In the genomic region with DNA sequence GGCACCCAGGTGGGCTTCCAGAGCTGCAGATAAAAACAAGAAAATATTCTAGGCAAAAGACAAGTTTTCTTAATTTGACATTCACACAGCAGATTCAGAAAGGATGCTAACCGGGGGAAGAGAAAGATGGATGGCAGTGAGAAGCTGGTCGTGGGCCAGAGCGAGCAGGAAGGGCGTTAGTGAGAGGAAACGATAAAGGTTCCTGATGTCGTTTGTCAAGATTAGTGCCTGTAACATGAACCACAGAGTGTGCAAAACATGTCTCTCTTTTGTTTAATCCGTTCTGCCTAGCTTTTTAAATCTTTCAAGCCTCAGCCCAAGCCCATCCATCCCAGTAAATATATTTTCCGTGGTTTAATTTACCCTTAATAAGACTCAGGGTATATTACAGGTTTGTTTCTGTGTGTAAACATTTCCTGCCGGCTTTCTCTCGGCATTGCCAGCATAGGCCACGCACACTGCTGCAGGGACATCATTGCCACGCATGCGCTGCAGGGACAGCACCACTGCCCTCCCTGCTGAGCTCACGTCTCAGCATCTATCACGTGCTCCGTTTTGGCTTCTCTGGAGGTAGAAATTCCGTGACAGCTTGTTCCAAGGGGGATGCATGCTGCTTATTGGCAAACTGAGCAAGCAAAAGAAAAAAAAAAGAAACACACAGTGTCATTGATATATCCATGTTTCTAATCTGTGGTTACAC, we compare ENCODE assay signal across 9 mouse cellular contexts.
A peak's percentile ranks its signal among the peaks of the same experiment; 100 is the strongest.
DNase-seq lines count a peak whose midpoint lies in the region; ATAC-seq and TF ChIP-seq lines count a peak whose summit lies in the region.
"Had no signal": no experiment of that assay in that cellular context is flagged by ENCODE, and none has a peak within 500 bp of the region (broad histone marks: within the 10 kb centered on the region; RNA-seq: fewer than 3 reads in every experiment).

No protein-coding gene starts in this region.

- H3K9me3 ChIP-seq in forebrain, embryonic 16.5 days (ENCODE audit: control insufficient read depth, low read length), result no peaks in the 10 kb centered on the region
- H3K9me3 ChIP-seq in kidney, postnatal 0 days (replicated peaks; ENCODE audit: low read length), result no peaks in the 10 kb centered on the region
- no peaks in the 10 kb centered on the region for H3K9me3 ChIP-seq in liver, embryonic 15.5 days (replicated peaks)
- H3K9me3 ChIP-seq: embryonic facial prominence, embryonic 12.5 days had no signal

- peak; percentile 62 for ATAC-seq in forebrain, embryonic 16.5 days
- ATAC-seq in kidney, postnatal 0 days (replicated peaks; ENCODE audit: low FRiP score, low read depth), result no peak
- no peak for ATAC-seq in liver, embryonic 15.5 days (ENCODE audit: insufficient read depth)

- no peak for TF ChIP-seq CTCF in kidney, postnatal 0 days (IDR thresholded peaks at IDR 0.05; ENCODE audit: low read depth)

- DNase-seq in adrenal gland, adult (ENCODE audit: inconsistent age in 2 of 2, low spot score in 1 of 2), result peak; percentile 38 to 68
- DNase-seq in adrenal gland, adult 18-20 months (ENCODE audit: low spot score in 2 of 2), result no peak
- peak; percentile 54 for DNase-seq in CD4-positive, CD25-positive, alpha-beta regulatory T cell, adult 2 months (ENCODE audit: low read depth, low spot score)
- peak; percentile 85 for DNase-seq in kidney, postnatal 0 days (ENCODE audit: low spot score)
- DNase-seq in urinary bladder, postnatal 14 days (ENCODE audit: low spot score), result no peak
- no peak for DNase-seq in urinary bladder, postnatal 25 days (ENCODE audit: low spot score)

- peaks cover 14% of the 10 kb centered on the region for H3K4me1 ChIP-seq in forebrain, embryonic 16.5 days (replicated peaks; ENCODE audit: control insufficient read depth, insufficient read depth, low read length)
- peaks cover 33% of the 10 kb centered on the region for H3K4me1 ChIP-seq in kidney, postnatal 0 days (replicated peaks; ENCODE audit: insufficient read depth, low read length)
- peaks cover 29% of the 10 kb centered on the region for H3K4me1 ChIP-seq in liver, embryonic 15.5 days (replicated peaks)

- H3K4me2 ChIP-seq in forebrain, embryonic 16.5 days (ENCODE audit: low read length), result no peak overlapping the region
- peak overlapping the region; percentile 8 for H3K4me2 ChIP-seq in kidney, postnatal 0 days (ENCODE audit: low read length)
- H3K4me2 ChIP-seq in liver, embryonic 15.5 days, result peak overlapping the region; percentile 10; the same call in 1 of the 2 replicates
- H3K4me2 ChIP-seq: embryonic facial prominence, embryonic 12.5 days had no signal

- H3K36me3 ChIP-seq in forebrain, embryonic 16.5 days (ENCODE audit: control insufficient read depth, insufficient read depth), result no peaks in the 10 kb centered on the region
- H3K36me3 ChIP-seq in kidney, postnatal 0 days (ENCODE audit: insufficient read depth, low read length), result peaks cover 7% of the 10 kb centered on the region; the same call in 1 of the 2 replicates
- no peaks in the 10 kb centered on the region for H3K36me3 ChIP-seq in liver, embryonic 15.5 days (replicated peaks)
- H3K36me3 ChIP-seq: embryonic facial prominence, embryonic 12.5 days had no signal

- H3K27me3 ChIP-seq in forebrain, embryonic 16.5 days (replicated peaks; ENCODE audit: control insufficient read depth, insufficient read depth, low read length), result no peaks in the 10 kb centered on the region
- H3K27me3 ChIP-seq in kidney, postnatal 0 days (ENCODE audit: insufficient read depth, low read length), result no peaks in the 10 kb centered on the region
- no peaks in the 10 kb centered on the region for H3K27me3 ChIP-seq in liver, embryonic 15.5 days
- H3K27me3 ChIP-seq: embryonic facial prominence, embryonic 12.5 days had no signal

- H3K4me3 ChIP-seq in forebrain, embryonic 16.5 days (replicated peaks; ENCODE audit: low read length), result no peak overlapping the region
- no peak overlapping the region for H3K4me3 ChIP-seq in kidney, postnatal 0 days (replicated peaks; ENCODE audit: low read depth, low read length)
- H3K4me3 ChIP-seq in liver, embryonic 15.5 days (replicated peaks), result no peak overlapping the region
- H3K4me3 ChIP-seq: embryonic facial prominence, embryonic 12.5 days had no signal

- no peak overlapping the region for H3K9ac ChIP-seq in forebrain, embryonic 16.5 days (replicated peaks; ENCODE audit: low read depth, low read length)
- H3K9ac ChIP-seq in kidney, postnatal 0 days (ENCODE audit: low read depth, low read length), result no peak overlapping the region
- H3K9ac ChIP-seq in liver, embryonic 15.5 days, result no peak overlapping the region
- H3K9ac ChIP-seq: embryonic facial prominence, embryonic 12.5 days had no signal

- peak overlapping the region; percentile 42 for H3K27ac ChIP-seq in forebrain, embryonic 16.5 days (ENCODE audit: low read length)
- H3K27ac ChIP-seq in kidney, postnatal 0 days, result peak overlapping the region; percentile 33
- H3K27ac ChIP-seq in liver, embryonic 15.5 days (replicated peaks), result peak overlapping the region; percentile 45
- H3K27ac ChIP-seq: embryonic facial prominence, embryonic 12.5 days had no signal

- WGBS in forebrain, embryonic 16.5 days, result 52% methylated on average over 17 of the region's 17 CpGs
- 20% methylated on average over 17 of the region's 17 CpGs for whole genome bisulfite sequencing in kidney, postnatal 0 days
- 13% methylated on average over 17 of the region's 17 CpGs for WGBS in liver, embryonic 15.5 days (ENCODE audit: insufficient replicate concordance)

Comparison
In these comparisons a context has a peak if more than half of its experiments do, and no peak if none do; other contexts are left out.
1. DNase-seq: peak in adrenal gland, adult (2 of 2), CD4-positive, CD25-positive, alpha-beta regulatory T cell, adult 2 months (single experiment) and kidney, postnatal 0 days (single experiment); none in adrenal gland, adult 18-20 months (0 of 2), urinary bladder, postnatal 14 days (single experiment) and urinary bladder, postnatal 25 days (single experiment).
2. Peak in every context shown above with its lines, with median percentiles within 50 percentile points of each other: H3K27ac ChIP-seq.